Mouse (Mus musculus) thymus, adult 2 months (tissue): ENCODE data around the gene Ankrd33.

ENCODE experiments used
- CTCF ChIP-seq: fragments of 200-500 bp; IDR thresholded peaks from 2 replicates; pipeline ENCODE4 v1.5.1; 2012; ENCODE audit warnings: mild to moderate bottlenecking, control low read depth, low read length, moderate library complexity, borderline replicate concordance; ENCODE audit not compliant: control insufficient read depth, poor library complexity, insufficient read depth; ENCODE audit errors: extremely low read depth
- POLR2A ChIP-seq: fragments of 200-500 bp; IDR thresholded peaks from 2 replicates; pipeline ENCODE4 v1.6.1; 2012; ENCODE audit warnings: mild to moderate bottlenecking, low read length, control low read depth, moderate library complexity; ENCODE audit not compliant: control insufficient read depth, poor library complexity, insufficient read depth; ENCODE audit errors: extremely low read depth

DNA sequence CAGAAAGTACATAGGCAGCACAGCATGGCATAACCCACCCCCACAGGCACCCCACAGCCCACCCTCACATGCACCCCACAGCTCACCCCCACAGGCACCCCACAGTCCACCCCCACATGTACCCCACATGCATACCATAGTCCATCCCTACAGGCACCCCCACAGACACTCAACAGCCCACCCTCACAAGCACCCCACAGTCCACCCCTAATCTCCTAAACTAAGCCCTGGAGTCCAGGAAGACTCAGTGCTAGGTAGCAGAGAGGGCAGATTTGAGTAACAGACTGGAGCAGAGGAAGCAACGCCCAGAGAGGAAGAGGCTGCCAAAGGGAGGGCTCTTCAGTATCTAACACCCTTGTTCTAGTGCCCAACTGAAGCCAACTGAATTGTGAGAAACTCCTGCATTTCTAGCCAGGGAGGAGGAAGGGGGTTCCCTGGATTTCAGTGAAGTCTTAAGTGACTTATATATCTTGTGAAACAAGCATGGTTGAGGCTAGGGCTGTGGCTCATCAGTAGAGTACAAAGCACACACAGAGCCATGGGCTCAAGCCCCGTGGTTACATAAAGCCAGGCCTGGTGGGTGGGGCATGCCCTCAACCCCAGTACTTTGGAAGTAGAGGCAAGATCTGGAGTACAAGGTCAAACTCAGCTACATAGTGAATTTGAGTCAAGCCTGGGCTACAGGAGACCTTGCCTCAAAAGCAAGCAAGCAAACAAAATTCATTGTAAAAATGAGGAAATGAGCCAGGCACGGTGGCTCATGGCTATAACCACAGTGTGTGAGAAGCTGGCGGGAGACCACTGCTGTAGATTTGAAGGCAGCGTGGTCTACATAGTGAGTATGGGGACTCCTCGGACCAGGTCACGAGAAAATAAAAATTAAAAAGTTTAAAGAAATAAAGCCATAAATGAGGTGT is 39.4 kb downstream of the Ankrd33 start:
- TF ChIP-seq CTCF: no peak
- no peak for TF ChIP-seq POLR2A
